Mouse (Mus musculus) Muller cell, postnatal 12 days (primary cell): ENCODE results near the gene Aprt.
"Not testable (repeated sequence)": the region's sequence is repeated elsewhere in the genome, so short reads cannot be mapped to it uniquely, and the experiment has no call there.

Experiments used
- DNase-seq: peaks from one replicate; pipeline ENCODE4 v3.0.0-alpha.2; 2015; ENCODE audit errors: inconsistent ontology term

The Aprt gene

DNA sequence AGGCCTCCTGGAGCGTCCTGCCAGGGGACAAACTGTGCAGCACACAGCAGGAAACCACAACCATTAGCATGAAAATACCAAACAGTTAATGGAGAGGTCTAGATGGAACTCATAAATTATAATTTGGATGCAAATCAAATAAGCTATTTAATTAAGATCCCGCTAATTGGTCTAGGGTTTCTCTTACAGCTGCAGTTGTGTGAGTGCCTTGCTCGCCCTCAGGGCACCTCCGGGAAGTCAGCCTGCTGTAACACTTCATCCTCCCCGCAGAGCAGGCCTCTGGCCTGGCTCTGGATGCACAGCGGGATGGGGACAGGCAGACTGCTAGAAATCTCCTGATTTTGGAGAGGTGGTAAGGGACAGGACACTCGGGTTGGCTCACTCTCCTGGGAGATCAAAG is 9.5 kb upstream of the Aprt start:
- peak; percentile 83 for DNase-seq

DNA sequence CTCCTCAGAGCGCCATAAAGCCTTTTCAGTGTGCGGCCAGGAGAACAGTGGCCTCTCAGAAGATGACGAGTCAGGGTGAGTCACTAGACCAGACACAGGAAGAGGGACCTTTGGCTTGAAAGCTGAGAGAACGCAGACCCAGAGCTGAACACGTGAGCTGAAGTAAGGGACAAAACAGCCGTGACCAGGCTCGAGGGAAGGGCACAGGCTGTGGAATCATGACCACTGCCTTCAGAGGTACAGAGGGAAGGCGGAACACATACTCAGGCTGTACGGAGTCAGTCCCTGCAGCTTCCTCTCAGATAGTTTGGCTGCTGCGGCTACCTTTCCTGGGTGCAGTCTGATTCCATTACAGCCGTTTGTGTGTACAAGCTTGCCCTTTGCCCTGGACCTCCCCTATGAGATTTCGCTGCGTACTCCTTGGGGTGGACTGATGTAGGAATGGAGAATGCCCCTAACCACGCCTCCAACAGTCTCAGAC is 8.7 kb upstream of the Aprt start:
- peak; percentile 44 for DNase-seq

DNA sequence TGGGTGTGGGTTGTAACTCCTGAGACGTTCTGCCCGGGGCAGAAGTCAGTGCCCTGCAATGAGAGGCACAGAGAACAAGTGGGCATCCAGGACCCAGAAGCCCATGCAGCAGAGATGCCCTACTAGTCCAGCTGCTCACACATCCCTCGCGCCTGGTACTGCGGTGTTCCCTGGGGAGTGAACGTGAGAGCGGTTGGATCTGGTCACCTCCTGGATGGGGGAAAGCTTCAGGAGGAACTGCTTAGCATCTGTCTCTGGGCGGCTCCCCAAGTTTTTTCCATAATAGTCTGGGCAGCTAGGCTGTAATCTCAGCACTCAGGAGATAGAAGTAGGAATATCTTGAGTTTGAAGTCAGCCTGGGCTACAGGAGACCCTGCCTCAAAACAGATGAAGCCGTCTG is 8.3 kb upstream of the Aprt start:
- no peak for DNase-seq

DNA sequence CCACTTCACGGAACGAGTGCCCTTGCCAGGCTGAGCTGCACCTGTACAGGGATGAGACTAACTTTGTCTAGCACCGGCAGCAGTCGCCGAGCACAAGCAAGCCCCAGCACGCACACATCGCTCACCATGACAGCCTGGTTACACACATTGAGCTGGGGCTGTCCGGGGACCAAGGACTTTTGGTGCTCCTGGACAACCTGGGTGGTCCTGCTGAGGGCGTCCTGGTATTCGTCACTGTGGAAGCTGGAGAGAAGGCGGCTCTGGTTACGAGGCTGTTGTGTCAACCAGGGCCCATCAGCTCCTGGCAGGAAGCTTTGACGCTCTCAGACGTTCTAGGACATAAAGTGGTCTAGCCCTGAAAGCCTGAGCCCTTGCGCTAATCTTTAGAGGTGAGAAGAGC is 4.2 kb upstream of the Aprt start:
- no peak for DNase-seq

DNA sequence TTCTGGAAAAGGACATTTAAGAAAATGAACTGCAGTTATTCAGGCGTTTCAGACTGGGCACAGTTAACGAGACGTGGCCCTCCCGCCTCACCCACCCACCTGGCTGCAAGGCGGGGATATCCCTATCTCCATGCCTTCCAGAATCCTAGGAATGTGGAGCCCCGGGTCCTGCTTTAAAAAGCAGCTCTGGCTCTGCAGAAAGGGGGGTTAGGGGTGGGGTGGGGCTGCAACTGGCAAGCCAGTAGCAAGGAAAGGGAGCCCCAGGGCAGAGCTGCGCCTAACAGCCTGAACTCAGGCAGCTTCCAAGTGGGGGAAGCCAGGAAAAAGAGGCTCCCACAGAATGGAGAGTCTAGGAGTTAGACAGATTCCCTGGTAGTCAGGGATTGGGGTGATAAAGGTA is 2.5 kb upstream of the Aprt start:
- DNase-seq = peak; percentile 41

DNA sequence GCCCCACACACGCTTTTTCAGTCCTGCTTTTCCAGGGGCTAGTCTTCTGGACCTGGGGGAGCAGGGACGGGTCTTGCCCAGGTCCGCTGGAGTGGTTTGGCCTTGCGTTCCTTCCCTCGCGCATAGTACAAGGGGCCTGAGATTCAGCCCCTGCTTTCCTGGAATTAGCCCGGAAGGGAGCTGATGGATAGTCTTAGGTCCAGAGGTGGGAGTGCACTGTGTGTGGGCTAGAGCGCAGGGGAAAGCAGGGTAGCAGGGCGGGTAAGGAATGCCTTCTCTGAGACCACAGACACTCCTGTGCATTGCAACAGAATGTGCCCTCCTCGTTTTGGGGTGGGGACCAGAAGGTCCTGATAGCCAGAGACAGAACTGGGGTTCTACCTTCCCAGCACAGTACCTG is 407 bp upstream of the Aprt start:
- no peak for DNase-seq

DNA sequence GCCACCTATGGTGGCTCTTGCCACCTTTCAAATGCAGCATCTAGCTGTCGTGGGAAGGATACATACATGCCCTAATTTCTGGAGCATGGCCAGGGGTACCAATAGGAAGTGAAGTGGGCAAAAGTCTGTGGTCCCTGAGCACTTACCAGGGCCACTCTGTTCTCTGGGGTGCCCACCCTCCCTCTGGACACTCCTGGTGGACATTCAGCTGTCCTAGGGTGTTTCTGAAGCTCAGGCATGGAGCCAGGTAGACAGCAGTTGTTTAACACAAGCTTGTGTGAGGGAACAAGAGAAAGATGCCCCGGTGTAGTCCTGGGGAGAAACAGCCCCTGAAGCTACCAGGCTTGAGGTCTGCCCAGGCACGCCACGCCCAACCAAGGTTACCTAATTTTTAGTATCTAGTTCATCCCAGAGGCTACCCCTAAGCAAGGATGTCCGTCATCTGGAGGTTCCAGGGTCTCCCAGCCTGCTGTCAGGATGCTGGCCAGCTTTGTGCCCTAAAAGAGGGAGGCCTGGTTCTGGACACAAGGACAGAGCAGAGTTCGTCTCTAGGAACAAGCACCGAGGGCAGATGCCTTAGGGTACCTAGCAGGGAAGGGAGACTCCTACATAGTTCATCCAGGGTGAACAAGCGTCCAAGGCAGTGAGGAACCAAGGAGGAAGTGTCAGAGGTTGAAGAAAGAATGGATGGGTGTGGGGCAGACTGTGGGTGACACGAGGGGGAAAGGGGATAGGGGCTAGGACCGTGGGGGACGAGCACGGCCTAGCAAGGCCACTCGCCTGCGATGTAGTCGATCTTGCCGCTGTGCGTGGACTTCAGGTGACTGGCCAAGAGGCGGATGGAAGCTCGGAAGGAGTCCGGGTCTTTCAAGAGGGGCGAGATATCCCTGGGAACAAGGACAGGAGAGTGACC is 718 bp downstream of the Aprt start:
- DNase-seq = peak; percentile 25

DNA sequence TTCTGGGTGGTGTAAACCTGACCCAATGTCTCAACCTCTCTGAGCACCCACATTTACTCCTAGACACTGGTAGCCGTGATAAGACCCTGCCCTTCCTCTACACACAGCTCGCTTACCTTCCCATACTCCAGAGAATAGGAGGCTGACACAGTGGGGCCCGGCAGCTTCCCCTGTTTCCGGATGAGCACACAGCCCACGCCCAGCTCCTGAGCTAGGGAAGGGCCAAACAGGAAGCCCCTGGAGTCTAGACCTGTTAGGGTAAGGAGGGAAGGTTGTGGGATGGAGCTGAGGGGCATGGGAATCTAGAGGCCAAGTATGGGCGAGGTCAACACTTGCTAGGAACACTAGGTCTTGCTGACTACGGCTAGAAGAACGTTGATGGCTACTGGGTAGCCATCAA is 1.4 kb downstream of the Aprt start:
- DNase-seq = no peak

DNA sequence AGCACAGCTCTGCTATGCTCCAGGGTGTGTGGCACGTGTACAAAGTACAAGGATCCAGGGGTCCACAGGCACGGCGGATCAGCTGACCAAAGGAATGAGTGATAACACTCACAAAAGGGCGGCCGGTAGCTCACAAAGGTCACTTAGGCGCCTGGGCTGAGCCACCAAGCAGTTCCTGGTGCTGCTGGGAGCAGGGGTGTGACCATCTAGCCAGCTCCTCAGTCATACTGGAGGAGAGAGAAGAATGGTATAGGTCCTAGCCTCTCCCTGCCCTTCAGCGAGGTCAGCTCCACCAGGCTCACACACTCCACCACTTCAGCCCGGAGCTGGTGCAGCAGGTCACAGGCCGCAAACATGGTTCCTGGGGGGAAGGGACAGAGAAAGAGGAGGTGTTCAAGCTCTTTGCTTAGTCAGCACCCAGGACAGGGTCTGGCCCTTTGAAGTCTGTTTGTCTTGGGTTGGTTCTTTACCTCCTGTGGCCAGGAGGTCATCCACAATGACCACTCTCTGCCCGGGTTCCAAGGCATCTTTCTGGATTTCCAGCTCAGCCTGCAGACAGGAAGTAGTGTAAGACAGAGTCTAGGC is 1.9 kb downstream of the Aprt start:
- DNase-seq = no peak

DNA sequence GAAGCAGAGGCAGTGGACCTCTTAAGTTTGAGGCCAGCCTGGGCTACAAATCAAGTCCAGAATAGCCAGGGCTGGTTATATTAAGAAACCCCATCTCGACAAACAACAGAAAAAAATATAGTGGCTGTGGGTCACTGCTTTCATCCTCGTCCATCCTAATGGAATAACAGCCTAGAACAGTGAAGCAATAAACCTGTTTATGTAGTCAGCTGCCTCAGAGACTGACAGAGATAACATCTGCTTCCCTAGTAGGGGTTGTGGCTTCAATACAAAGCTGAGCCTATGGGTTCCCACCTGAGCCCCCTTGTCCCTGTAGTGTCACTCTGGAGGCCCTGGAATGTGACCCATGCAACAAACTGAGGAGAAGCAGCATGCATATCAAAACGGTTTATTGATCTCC is 2.4 kb downstream of the Aprt start:
- DNase-seq = no peak

DNA sequence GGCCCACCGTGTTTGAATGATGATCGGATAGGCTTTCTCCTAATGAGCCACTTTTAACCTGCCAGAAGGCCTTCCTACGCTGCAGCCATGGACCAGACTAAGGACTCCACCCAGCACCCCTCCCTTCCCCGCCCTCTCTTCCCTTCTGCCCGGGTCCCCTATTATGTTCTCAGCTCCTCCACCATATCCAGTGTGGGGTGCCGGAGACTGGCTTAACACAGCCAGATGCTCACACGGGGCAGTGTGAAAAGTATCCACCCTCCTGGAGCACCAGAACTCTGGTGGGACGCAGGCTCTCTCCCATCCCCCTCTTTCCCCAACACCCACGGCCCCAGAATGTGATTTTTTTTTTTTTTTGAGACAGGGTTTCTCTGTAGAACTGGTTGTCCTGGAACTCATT is 3.1 kb downstream of the Aprt start:
- no peak for DNase-seq

DNA sequence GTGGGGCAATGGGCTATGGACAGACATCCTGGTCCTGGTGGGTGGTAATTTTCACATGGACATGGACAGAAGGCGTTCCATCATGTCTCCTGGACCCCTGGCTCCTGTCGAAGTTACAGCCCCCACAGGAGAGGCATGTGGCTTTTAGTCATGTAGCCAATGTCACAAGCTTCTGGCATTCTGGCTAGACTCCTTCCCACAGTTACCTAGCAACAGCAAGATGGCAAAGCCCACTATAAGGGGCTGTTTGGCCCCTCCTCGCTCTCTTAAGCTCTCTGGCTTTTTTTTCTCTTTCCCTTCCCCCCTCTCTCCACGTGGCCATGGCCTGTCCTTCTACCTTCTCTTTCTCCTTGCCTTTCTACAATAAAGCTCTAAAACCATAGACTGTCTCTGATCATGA is 3.5 kb downstream of the Aprt start:
- not testable (repeated sequence) for DNase-seq

DNA sequence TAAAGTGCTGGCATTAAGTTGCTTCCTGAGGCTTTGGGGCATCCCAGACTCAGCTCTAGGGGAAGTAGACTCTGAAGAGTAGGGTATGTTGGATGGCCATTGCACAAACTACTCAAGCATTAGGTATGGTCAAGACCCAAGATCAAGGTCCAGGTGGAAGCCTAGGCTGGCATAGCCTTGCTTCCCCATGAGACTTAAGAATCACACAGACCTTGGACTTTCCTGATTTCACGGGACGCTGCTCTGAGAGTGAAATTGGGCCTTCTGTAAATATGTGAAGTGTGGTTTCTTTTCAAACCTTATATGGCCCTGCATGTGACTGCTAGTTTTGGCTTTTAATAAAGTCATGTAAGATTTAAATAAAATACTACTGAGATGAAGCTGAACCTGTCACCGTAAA is 4.0 kb downstream of the Aprt start:
- no peak for DNase-seq

DNA sequence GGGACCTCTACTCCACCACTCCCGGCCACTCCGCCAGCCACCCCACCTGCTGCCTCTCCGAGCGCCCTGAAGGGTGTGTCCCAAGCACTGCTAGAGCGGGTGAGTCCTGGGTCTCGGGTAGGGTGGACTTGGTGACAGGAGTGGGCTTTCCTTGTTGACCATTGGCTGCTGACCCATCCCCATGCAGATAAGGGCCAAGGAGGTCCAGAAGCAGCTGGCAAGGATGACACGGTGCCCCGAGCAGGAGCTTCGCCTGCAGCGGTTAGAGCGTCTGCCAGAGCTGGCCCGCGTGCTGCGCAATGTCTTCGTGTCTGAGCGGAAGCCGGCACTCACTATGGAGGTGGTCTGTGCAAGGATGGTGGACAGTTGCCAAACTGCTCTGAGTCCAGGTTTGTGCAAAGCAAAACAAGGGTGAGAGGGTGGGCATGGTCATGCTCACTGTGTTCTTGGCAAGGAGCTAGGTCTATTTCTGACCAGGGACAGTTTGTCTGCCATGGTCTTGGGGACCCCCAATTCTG is 4.9 kb downstream of the Aprt start:
- no peak for DNase-seq

DNA sequence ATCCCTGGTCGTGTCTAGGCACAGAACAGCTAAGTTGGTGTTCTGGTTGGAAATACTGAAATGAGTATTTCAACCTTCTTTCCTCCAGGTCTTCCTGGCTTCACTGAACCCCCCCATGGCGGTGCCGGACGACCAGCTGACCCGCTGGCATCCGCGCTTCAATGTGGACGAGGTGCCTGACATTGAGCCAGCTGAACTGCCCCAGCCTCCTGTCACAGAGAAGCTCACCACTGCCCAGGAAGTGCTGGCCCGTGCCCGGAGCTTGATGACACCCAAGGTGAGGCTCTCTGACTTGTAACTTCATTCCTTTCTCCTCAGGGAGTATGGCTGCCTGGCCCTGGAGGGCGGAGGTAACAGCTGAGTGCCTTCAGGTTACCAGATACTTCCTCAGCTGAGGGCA is 5.6 kb downstream of the Aprt start:
- DNase-seq = no peak

DNA sequence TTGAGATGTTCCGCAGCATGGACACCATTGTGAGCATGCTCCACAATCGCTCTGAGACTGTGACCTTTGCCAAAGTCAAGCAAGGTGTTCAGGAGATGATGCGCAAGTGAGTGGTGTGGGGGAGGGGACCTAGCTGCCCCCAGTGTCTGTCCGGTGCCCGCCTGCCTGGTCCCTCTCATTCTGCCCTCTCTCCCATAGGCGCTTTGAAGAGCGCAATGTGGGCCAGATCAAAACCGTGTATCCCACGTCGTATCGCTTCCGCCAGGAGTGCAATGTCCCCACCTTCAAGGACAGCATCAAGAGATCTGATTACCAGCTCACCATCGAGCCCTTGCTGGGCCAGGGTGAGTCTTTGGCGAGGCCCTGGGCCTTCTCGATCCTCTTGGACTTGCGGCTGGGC is 6.7 kb downstream of the Aprt start:
- DNase-seq = no peak

DNA sequence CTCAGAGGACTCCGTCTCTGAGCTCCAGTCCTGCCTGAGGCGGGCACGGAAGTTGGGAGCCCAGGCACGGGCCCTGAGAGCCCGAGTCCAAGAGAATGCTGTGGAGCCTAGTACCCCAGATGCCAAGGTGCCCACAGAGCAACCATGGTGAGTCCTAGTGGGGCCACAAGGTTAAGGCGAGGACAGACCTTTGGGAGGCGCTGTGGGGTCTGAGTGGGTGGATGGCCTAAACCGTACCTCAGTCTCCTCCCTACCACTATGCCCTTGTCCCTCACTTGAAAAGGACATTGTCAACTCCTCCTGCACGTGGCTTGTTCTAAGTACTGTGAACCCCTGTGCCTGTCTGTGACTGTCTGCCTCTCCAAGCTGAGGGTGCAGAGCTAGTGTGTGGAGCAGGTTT is 7.4 kb downstream of the Aprt start:
- no peak for DNase-seq

DNA sequence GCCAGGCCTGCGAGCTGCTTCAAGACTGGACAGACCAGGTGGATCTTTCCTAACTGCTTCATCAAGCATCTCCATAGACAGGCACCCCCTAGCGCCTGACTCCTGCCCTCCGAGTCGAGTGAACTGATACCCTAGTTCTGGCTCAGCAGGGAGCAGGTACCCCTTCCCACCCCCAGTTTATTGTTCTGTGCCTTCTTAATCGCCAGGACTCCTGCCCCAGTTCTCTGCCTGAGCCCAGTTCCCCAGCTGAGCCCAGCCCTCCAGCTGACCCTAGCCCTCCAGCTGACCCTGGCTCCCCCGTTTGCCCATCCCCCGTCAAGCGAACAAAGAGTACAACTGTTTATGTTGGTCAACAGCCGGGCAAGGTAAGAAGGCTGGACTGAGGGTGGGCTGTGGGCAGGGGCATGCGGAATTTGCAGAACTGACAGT is 7.8 kb downstream of the Aprt start:
- no peak for DNase-seq

DNA sequence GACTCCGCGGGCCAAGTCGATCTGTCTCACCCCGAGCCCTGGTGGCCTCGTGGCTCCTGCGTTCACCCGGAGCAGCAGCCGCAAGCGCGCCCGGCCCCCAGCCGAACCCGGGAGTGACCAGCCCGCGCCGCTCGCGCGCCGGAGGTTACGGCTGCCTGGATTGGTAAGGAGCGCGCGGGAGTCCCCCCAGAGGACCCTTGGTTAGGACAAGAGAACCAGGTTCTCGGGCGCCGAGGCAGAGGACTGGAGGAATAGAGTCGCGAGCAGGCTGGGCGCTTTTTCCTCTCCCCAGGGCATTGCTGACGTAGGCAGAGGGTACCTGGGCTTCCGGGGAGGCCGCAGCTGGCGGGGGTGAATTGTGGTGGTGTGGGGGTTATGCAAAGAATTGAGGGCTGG is 8.6 kb downstream of the Aprt start:
- DNase-seq = no peak

DNA sequence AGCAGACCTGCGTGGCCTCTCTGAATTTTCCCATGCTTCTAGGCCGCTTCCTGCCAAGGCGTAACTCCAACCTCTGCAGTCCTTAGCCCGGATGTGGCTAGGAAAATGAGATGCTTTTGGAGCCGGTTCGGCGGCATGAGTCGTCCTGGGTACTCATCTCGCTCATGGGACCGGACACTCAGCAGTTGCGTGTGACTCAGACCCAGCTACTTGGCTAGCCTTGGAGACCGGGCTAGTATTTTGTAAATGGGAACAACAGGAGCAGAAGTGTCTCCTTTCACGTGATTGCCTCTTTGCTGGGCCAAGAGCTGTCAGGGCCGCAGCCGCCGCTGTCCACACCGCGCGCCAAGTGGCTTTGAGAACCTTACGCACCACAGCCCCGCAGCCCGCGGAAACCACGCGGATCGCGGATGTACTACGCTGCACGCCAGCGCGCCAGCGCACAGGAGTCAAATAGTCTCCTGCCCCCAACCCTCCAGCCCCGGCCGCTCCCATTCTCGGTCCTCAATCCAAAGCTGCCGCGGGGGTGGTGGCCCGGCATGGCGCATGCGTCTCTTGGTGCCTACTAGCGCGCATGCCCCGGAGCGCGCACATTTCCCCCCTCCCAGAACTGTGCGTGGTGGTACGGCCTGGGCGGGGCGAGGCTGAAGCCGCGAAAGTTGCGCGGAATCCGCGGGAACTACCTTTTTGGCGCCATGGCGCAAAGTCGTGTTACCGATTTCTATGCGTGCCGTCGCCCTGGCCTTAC is 9.2 kb downstream of the Aprt start, which contains the start of gene Cdt1:
Gene Cdt1, plus strand, starts transcription at position 655 of the 748 bp plus-strand sequence.
- DNase-seq = peak; percentile 98

DNA sequence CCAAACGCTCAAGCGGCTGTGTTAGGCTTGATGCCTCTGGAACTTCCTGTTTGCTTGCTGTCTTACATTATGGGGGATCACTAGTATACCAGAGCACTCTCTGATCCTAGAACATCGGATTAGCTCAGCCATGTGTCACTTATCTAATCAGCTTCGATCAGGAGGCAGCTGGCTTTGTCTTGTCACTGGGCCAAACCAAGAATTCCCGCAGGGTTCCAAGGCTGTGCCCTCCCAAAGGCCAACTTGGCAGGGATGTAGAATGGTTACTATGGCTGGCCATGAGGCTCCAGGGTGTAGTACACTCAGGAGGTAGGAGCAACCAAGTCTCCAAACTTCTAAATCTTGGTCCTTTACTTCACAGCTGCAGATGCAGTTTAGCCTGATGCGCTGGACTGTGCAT is 9.9 kb downstream of the Aprt start:
- DNase-seq = peak; percentile 79
